Mouse (Mus musculus) C2C12 (cell line): ENCODE data around the gene Nhsl2. TPM values are rescaled to one million over a fixed set of nuclear protein-coding genes. Genes with fewer than 3 reads are reported as not detected.

ENCODE experiments used
- H3K27me3 ChIP-seq: one replicate; pipeline ENCODE4 v1.6.1; 2011; ENCODE audit not compliant: control insufficient read depth, insufficient read depth, insufficient read length
- H3K36me3 ChIP-seq: one replicate; pipeline ENCODE4 v1.6.1; 2011; ENCODE audit not compliant: control insufficient read depth, insufficient read depth
- H3K4me3 ChIP-seq: one replicate; pipeline ENCODE4 v1.5.1; 2011; ENCODE audit warnings: mild to moderate bottlenecking, control low read depth; ENCODE audit not compliant: poor library complexity, insufficient read depth, severe bottlenecking
- H3K79me2 ChIP-seq: one replicate; pipeline ENCODE4 v1.6.1; 2011; ENCODE audit not compliant: control insufficient read depth, insufficient read depth
- H3K79me3 ChIP-seq: one replicate; pipeline ENCODE4 v1.6.1; 2011; ENCODE audit warnings: low read depth, control low read depth
- H3ac ChIP-seq: one replicate; pipeline ENCODE3; 2011; ENCODE audit warnings: low read depth; ENCODE audit not compliant: control insufficient read depth, insufficient read length
- CEBPB ChIP-seq: IDR thresholded peaks from one replicate; pipeline ENCODE4 v1.6.1; 2011; ENCODE audit warnings: low read depth, mild to moderate bottlenecking, control low read depth, moderate library complexity
- CTCF ChIP-seq: IDR thresholded peaks from one replicate; pipeline ENCODE4 v1.5.1; 2011; ENCODE audit not compliant: control insufficient read depth, insufficient read depth, insufficient read length
- FOSL1 ChIP-seq: IDR thresholded peaks from one replicate; pipeline ENCODE4 v1.8.0; 2011; ENCODE audit warnings: mild to moderate bottlenecking, low read length; ENCODE audit not compliant: poor library complexity, insufficient read depth, severe bottlenecking
- MAX ChIP-seq: IDR thresholded peaks from one replicate; pipeline ENCODE4 v1.6.1; 2011; ENCODE audit warnings: mild to moderate bottlenecking, control low read depth
- MYOD1 ChIP-seq: IDR thresholded peaks from one replicate; pipeline ENCODE4 v1.6.1; 2011; ENCODE audit warnings: low read depth; ENCODE audit not compliant: control insufficient read depth, insufficient read length
- MYOG ChIP-seq: IDR thresholded peaks from one replicate; pipeline ENCODE4 v1.6.1; 2011; ENCODE audit not compliant: control insufficient read depth, insufficient read length; ENCODE audit errors: extremely low read depth
- USF1 ChIP-seq: IDR thresholded peaks from one replicate; pipeline ENCODE4 v1.6.1; 2011; ENCODE audit warnings: low read depth, mild to moderate bottlenecking, control low read depth, moderate library complexity
- polyA plus RNA-seq: library from polyadenylated mRNA; unstranded; fragments of >200 nt; fragmentation: generic; extraction: Trizol; gene quantifications from one replicate; pipeline ENCODE4 v1.2.1, GENCODE M21; 2012; ENCODE audit warnings: missing spikeins

Nhsl2 gene
- polyA plus RNA-seq, 1 experiment = 0.26 TPM

GRCm38 (mm10) chrX:101849901-101850551 lies 841 bp downstream of the Nhsl2 start:
- peak overlapping the region; percentile 61 for H3ac ChIP-seq

GRCm38 (mm10) chrX:101851566-101852354 lies 2.6 kb downstream of the Nhsl2 start:
- H3K79me3 ChIP-seq = no peaks in the 10 kb centered on the region
- no peak overlapping the region for H3ac ChIP-seq
- no peak for TF ChIP-seq CEBPB
- no peak for TF ChIP-seq CTCF
- no peak for TF ChIP-seq FOSL1
- no peak for TF ChIP-seq MYOG
- TF ChIP-seq MAX = no peak
- no peak for TF ChIP-seq USF1
- TF ChIP-seq MYOD1 = no peak
- peaks cover 3% of the 10 kb centered on the region for H3K27me3 ChIP-seq
- no peak overlapping the region for H3K4me3 ChIP-seq
- H3K36me3 ChIP-seq = no peaks in the 10 kb centered on the region
- H3K79me2 ChIP-seq = no peaks in the 10 kb centered on the region

More at GRCm38 (mm10) chrX:101849901-101850551, 841 bp downstream of the Nhsl2 start:
- no peaks in the 10 kb centered on the region for H3K79me2 ChIP-seq
- H3K4me3 ChIP-seq = peak overlapping the region; percentile 11
- H3K36me3 ChIP-seq = no peaks in the 10 kb centered on the region
- H3K79me3 ChIP-seq = no peaks in the 10 kb centered on the region
- peaks cover 3% of the 10 kb centered on the region for H3K27me3 ChIP-seq
- TF ChIP-seq CTCF = no peak
- TF ChIP-seq MAX = no peak
- no peak for TF ChIP-seq MYOD1
- TF ChIP-seq USF1 = no peak
- TF ChIP-seq CEBPB = no peak
- no peak for TF ChIP-seq FOSL1
- no peak for TF ChIP-seq MYOG

- no peaks in the 10 kb centered on the region for H3K79me3 ChIP-seq
- H3ac ChIP-seq = no peak overlapping the region
- H3K27me3 ChIP-seq = no peaks in the 10 kb centered on the region
- no peaks in the 10 kb centered on the region for H3K79me2 ChIP-seq
- H3K36me3 ChIP-seq = no peaks in the 10 kb centered on the region
- TF ChIP-seq MYOD1 = peak; percentile 91
- peak; percentile 84 for TF ChIP-seq CEBPB
- TF ChIP-seq MYOG = no peak
- TF ChIP-seq FOSL1 = peak; percentile 37
- TF ChIP-seq USF1 = no peak
- no peak for TF ChIP-seq MAX
- no peak for TF ChIP-seq CTCF
- H3K4me3 ChIP-seq = no peak overlapping the region
Observed at GRCm38 (mm10) chrX:101863666-101864378, 14.6 kb downstream of the Nhsl2 start.

GRCm38 (mm10) chrX:101864788-101865187 lies 15.6 kb downstream of the Nhsl2 start:
- H3K27me3 ChIP-seq = no peaks in the 10 kb centered on the region

GRCm38 (mm10) chrX:101874147-101874546 lies 25.0 kb downstream of the Nhsl2 start:
- Histone ChIP-seq H3K79me3 (no peaks in the 10 kb centered on the region), H3K4me3 (no peak overlapping the region), H3ac (no peak overlapping the region), H3K27me3 (no peaks in the 10 kb centered on the region), H3K36me3 (no peaks in the 10 kb centered on the region), H3K79me2 (no peaks in the 10 kb centered on the region)
- TF ChIP-seq MYOD1 = no peak
- no peak for TF ChIP-seq CEBPB
- TF ChIP-seq MAX = no peak
- no peak for TF ChIP-seq FOSL1
- no peak for TF ChIP-seq USF1
- no peak for TF ChIP-seq MYOG
- no peak for TF ChIP-seq CTCF

More at GRCm38 (mm10) chrX:101864788-101865187, 15.6 kb downstream of the Nhsl2 start:
- Histone ChIP-seq H3K4me3 (no peak overlapping the region), H3K79me3 (no peaks in the 10 kb centered on the region), H3ac (no peak overlapping the region), H3K79me2 (no peaks in the 10 kb centered on the region), H3K36me3 (no peaks in the 10 kb centered on the region)
- no peak for TF ChIP-seq CTCF

GRCm38 (mm10) chrX:101874901-101875300 lies 25.7 kb downstream of the Nhsl2 start:
- H3K27me3 ChIP-seq = no peaks in the 10 kb centered on the region
- TF ChIP-seq USF1 = no peak

More at GRCm38 (mm10) chrX:101874901-101875300, 25.7 kb downstream of the Nhsl2 start:
- H3K36me3 ChIP-seq = no peaks in the 10 kb centered on the region
- no peaks in the 10 kb centered on the region for H3K79me2 ChIP-seq
- H3ac ChIP-seq = no peak overlapping the region
- H3K79me3 ChIP-seq = no peaks in the 10 kb centered on the region
- H3K4me3 ChIP-seq = no peak overlapping the region
